9 mouse cellular contexts compared by ENCODE assay signal in genomic region chr12:17583860-17584259, GRCm38 (mm10). TPM values are rescaled to one million over a fixed set of nuclear protein-coding genes. Genes with fewer than 3 reads are reported as not detected.
DNase-seq lines count a peak whose midpoint lies in the region; ATAC-seq lines count a peak whose summit lies in the region.
"Had no signal": no experiment of that assay in that cellular context is flagged by ENCODE, and none has a peak within 500 bp of the region (broad histone marks: within the 10 kb centered on the region; RNA-seq: fewer than 3 reads in every experiment).

No protein-coding gene starts in this region.

- no peak overlapping the region for H3K4me3 ChIP-seq in limb, embryonic 11.5 days (ENCODE audit: low read depth, low read length)

- no peaks in the 10 kb centered on the region for H3K27me3 ChIP-seq in limb, embryonic 11.5 days (ENCODE audit: control insufficient read depth, insufficient read depth, low read length)

- no peak overlapping the region for H3K27ac ChIP-seq in limb, embryonic 11.5 days (replicated peaks; ENCODE audit: low read depth, low read length)

- peaks cover 4% of the 10 kb centered on the region; the same call in 1 of the 2 replicates for H3K4me1 ChIP-seq in limb, embryonic 11.5 days (ENCODE audit: control insufficient read depth, insufficient read depth, low read length)

- ATAC-seq in limb, embryonic 11.5 days (ENCODE audit: insufficient number of reproducible peaks, low FRiP score, low TSS enrichment, low read depth), result peak; percentile 57; the same call in 1 of the 2 replicates

- no peak overlapping the region for H3K9ac ChIP-seq in limb, embryonic 11.5 days (ENCODE audit: low read length)

- peak; percentile 32 to 41 for DNase-seq in frontal cortex, postnatal 10 days (ENCODE audit: low spot score in 2 of 2)
- no peak for DNase-seq in frontal cortex, postnatal 25 days (ENCODE audit: low spot score in 2 of 2)
- DNase-seq in thymus, postnatal 25 days, result peak; percentile 11
- DNase-seq in thymus, postnatal 10 days (ENCODE audit: low spot score in 2 of 2), result no peak
- no peak for DNase-seq in limb, embryonic 11.5 days (ENCODE audit: low spot score)
- DNase-seq in c-Kit-positive CD71-positive TER-119-positive erythroid progenitor cells, embryonic 14.5 days (ENCODE audit: low spot score), result no peak
- no peak for DNase-seq in cerebellum, adult 11 months
- no peak for DNase-seq in gastrocnemius, postnatal 10 days
- DNase-seq: adrenal gland, adult 2 months had no signal

- H3K9me3 ChIP-seq in limb, embryonic 11.5 days (ENCODE audit: control insufficient read depth, low read length), result no peaks in the 10 kb centered on the region

- H3K36me3 ChIP-seq in limb, embryonic 11.5 days (ENCODE audit: control insufficient read depth, insufficient read depth, low read length), result no peaks in the 10 kb centered on the region

- 43% methylated on average over 3 of the region's 3 CpGs for WGBS in limb, embryonic 11.5 days

- no peak overlapping the region for H3K4me2 ChIP-seq in limb, embryonic 11.5 days (ENCODE audit: low read depth, severe bottlenecking)

RNA-seq across cellular contexts. Expression of gene Odc1, which starts 39.3 kb away (rescaled TPM):
- polyA plus RNA-seq in limb, embryonic 11.5 days (2014; fragmentation: Nextera tagmentation; extraction: Ambion mirVana), result 293 and 304 TPM in 2 replicates
- total RNA-seq in gastrocnemius, postnatal 10 days (2021), result 10 to 100 TPM; 91.5 to 93.1 TPM

Comparison
In these comparisons a context has a peak if more than half of its experiments do, and no peak if none do; other contexts are left out.
1. DNase-seq: peak in frontal cortex, postnatal 10 days (2 of 2) and thymus, postnatal 25 days (single experiment); none in frontal cortex, postnatal 25 days (0 of 2), thymus, postnatal 10 days (0 of 2), limb, embryonic 11.5 days (single experiment), c-Kit-positive CD71-positive TER-119-positive erythroid progenitor cells, embryonic 14.5 days (single experiment), cerebellum, adult 11 months (single experiment) and gastrocnemius, postnatal 10 days (single experiment).